ENCODE assay signal across 1 mouse cellular context in the genomic region with DNA sequence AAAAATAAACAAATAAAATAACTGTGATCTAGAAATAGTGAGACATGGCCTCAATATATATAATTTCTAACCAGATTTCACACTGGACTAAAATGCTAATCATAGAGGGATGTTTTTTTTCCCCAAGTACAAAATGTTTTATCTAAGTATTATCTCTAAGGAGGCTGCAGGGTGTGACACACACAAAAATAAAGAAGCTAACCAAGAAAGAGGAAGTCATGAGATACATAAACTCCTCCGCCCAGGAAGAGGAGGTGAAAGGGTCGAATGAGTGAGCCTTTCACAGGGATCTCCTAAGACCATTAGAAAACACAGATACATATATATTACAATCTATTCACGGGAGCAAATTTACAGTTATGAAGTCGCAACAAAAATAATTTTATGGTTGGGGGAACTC.
TF ChIP-seq lines count a peak whose summit lies in the region.

No protein-coding gene starts in this region.

TF ChIP-seq in MEL, 35 proteins besides CTCF, POLR2A, EP300 and RAD21 (continued from another document):
- TF ChIP-seq E2F4 (IDR thresholded peaks at IDR 0.05; ENCODE audit: borderline replicate concordance, low read depth, low read length), result no peak
- TF ChIP-seq TBP (IDR thresholded peaks at IDR 0.05; ENCODE audit: low read depth, low read length), result peak; percentile 72
